Mouse (Mus musculus) cerebellum, adult 11-12 months (tissue): ENCODE results near the gene Vmn1r40.

Source experiments
- DNase-seq: peaks from one replicate; pipeline ENCODE4 v3.0.0; 2022

Vmn1r40 gene

DNA sequence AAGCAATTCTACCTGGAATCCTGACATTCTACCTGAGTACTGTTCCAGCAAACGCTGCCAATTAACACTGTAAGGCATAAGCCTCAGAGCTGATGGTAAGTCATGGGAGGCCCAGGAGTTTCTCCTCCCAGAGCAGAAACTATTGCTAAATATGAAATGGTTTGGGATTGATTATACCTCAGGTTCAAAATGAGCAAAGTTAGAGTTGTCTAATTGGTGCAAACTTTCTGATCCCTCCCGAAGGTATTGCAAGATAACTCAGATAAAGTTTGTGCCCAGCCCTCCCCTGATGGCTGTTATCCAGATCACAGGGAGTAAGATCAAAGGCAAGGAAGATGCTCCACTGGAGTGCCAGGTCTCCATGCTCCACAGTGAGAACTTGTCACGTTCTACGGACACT lies at the start of gene Vmn1r40:
Gene Vmn1r40 (plus strand): TSS at position 301 of the 400 bp plus-strand sequence.
- no peak for DNase-seq

DNA sequence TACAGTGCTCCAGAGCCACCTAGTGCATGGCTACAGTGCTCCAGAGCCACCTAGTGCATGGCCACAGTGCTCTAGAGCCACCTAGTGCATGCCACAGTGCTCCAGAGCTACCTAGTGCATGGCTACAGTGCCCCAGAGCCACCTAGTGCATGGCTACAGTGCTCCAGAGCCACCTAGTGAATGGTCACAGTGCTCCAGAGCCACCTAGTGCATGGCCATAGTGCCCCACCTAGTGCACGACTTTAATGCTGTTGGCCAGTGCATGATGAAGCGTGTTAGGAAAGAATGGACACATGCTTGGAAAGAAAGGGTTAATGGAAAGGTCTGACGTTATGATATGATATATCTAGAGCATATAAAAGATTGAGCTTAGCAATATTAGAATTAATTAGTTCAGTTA lies 49.0 kb upstream of the Vmn1r40 start:
- no peak for DNase-seq

DNA sequence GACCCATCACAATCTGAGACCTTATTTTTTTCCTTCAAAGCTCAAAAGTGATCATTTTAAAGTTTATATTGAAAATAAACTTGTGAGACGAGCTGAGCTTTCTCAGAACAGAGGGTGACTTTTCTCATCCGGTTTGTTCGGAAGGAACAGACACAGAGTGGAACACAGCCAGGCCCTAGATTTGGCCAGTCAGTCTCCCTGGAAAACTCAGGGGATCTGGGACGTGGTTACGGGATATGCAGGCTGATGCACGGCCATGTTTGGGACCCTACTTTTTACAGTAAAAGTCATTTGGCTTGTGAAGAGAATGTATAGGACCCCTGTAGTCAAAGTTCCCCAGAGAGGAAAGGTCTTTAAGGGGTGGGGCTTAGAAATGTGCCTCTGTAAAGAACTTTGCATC lies 48.4 kb upstream of the Vmn1r40 start:
- no peak for DNase-seq

DNA sequence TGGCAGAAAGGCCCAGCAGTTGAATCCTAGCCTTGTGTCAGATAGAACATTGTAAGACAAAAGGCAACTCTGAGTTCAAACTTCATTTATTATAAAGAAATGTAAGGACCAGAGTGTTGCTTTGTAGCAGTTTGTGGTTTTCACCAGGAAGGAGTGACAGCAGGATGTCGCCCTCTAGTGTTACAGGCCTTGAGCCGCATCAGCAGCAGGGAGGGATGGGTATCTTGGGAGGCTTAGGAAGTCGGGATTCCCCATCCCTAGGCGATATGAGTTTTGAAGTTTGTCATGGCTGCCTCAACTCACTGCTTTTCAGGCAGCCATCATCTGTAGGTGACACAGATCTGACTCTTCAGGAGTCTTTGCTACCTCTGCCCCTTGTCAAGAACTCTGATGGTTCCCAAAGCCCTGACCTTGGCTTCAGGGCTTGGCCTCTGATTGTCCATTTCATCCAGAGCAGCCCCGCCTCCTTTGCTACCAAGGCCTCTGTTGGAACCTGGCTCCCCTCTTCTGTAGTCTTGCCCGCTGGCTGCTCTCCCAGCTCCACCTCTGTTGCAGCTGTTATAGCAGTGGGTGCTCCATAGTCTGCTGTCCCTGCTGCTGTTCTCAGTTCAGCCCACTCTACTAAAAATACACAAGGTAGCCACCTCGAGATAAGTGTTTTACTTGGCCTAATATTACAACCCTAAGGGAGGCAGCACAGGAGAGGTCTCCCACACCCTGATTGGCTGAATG lies 47.5 kb upstream of the Vmn1r40 start:
- no peak for DNase-seq

DNA sequence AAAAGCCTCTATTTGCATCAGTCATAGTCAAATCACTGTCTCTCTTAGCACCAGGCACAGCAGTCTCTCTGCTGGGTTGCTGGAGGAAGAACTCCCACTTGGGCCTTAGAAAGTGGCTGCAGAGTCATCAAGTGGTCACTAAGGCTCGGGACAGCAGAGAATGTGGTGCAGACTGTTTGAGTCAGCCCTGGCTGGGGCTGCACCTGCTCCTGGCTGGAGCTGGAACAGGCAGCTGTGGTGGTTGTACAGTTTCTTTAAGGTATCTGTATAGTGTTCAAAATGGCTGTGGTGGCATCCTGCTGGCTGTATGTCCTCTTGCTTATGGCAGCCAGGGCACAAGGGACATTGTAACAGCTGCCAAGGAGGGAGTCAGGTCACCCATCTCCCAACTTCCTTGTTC lies 46.9 kb upstream of the Vmn1r40 start:
- no peak for DNase-seq

DNA sequence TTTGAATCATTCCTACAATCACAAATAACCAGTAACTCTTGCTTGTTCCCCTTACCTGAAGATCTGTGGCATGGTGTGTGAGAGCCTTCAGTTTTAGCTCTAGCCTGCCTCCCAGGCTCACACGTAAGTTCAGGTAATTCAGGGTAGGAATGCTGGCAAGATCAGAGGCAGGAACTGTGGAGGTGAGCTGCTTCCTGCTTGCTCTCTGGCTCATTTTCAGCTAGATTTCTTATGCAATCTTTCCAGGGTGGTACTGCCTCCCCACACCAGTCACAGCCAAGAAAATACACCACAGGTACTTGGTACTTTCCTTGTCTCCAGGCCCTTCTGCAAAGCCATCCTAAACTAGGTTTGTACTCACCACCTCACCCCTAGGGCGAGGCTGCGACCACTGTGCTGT lies 44.8 kb upstream of the Vmn1r40 start:
- DNase-seq: no peak

DNA sequence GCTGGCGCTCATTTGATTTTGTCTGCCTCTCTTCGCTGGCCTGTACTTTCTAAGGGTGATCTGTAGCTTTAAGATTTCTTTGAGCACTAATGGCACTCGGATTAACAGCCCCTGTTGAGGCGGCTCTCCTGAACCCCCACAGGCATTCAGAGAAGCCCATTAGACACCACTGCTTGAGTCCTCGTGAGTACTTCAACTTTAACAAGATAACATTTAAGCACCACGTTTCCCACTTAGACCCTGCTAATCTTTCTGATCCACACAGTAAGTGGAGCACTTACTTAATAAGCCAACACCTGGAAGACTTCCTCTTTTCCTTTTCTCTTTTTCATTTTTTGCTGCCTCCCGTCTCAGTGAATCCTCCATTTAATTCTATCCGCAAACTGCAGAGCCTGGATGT lies 42.2 kb upstream of the Vmn1r40 start:
- DNase-seq: no peak

DNA sequence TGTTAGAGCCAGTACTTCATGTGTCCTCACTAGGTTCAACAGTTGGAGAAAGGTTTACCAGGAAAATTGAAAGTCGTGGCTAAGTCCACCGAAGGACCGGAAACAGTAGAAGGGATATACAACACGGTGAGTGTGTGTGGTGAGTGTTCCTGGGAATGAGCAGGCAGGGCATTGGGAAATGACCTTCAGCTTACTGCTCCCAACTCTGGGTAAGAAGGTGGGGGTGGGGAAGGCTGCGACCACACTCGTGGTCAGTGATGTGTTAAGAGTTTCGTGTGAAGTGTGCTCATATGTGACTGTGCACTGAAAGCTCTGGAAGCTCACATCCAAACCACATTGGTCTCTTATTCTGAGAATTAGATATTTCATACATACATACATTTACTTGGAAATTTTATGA lies 41.7 kb upstream of the Vmn1r40 start:
- DNase-seq: no peak

DNA sequence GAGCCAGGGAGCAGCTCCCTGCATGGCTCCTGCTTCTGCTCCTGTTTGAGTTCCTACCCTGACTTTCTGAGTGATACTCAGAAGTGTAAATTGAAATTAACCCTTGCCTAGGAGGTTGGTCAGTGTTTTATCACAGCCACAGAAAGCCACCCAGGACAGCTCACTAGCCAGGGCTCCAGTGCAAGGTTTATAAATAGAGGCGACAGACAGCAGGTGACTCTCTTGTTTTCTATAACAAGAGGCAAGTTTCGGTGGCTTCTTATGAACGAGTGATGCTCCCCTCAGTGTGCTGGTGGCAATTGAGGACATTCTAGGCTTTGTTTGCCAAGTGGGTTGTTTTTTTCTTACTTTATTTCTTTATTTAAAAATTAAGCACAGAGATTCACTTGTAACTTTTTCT lies 40.4 kb upstream of the Vmn1r40 start:
- no peak for DNase-seq

DNA sequence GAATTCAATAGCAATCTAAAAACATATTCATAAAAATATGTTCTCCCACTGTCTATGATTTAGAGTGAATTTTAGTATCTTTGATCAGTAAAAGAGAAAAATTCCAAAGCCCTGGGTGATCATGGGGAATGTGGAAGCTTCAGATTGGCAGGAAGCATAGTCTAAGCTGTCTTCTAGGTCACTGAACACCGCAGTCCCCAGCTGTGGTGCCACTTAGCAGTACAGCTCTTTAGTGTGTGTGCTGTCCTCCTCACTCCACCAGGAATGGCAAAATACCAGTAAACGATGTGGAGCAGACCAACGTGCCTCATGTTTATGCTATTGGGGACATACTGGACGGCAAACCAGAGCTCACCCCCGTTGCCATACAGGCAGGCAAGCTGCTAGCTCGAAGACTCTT lies 37.8 kb upstream of the Vmn1r40 start:
- no peak for DNase-seq

DNA sequence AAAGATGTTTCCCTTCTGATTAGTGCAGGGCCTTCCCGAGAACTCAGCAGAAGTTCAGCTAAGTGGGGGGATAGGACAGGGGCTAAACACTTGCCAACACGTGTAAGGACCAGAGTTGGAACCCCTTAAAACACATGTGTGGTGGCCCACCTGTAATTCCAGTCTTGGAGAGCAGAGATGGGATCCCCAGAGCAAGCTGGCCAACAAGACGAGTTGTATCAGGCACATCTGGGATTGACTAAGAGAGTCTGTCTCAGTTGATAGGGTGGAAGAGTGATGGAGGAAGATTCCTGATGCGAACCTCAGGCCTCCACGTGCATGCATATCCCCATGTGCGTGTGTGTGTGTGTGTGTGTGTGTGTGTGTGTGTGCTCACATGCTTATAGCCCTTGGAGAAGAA lies 35.9 kb upstream of the Vmn1r40 start:
- no peak for DNase-seq

DNA sequence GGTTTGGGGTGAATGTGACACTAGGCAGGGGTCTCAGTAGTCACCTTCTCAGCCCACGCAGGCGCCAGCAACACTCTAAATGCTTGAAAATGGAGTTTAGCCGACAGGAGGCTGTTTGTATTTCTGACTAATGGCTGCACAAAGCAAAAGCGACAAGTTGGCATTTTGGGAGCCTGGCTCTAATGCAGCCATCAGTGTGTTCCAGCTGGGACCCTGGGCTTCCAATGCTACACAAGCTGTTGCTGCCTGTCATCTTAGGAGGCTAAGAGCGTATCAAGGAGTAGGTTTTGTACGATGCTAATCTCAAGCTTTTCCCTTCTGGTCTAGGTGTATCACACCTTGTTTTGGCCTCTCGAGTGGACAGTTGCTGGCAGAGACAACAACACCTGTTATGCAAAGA lies 34.7 kb upstream of the Vmn1r40 start:
- peak; percentile 41 for DNase-seq

DNA sequence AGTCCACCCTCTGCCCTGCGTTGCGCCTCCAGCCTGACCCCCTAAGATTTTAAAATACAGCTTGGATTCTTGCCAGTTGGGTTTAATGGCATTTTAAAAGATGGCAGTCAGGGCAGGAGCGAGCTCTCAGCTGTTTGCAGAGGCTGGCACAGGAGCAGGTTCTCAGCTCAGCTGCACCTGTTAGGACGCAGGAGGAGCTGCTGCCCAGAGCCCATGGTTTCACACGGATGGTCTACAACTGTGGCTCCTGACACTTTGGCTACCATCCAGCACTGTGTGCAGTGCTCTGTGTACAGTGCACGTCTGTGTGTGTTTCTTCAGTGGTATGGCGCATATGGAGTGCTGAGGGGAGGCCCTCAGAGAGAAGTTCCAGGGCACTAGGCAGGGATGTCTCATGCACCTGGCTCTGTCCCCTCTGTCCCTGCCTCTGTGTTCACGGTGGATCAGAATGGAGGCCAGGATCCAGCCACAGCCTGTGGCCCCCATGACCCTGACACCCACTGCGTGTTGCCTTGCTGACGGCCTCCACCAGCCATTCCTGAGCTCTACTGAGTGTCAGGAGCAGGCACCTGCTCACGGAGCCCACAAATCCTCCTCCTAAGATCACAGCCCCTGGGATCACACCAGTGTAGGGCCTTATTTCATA lies 34.1 kb upstream of the Vmn1r40 start:
- peak; percentile 32 for DNase-seq

DNA sequence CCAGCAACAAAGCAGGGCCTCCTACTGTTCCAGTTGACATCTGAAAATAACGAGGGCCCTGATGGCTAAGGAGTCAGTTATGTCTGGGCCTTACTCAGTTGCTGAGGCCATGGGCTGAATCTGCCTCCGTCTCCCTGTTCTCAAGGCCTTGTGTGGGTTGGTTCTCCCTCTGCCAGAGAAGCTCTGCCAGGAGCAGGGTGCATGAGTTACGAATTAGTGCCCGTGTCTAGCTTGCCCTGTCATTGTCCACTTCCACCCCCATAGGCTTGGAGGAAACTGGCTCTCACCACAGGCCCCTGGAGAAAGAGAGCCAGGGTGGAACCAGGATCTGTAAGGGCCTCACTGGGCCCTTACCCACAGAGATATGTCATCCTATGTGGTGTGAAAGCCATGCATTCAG lies 28.8 kb upstream of the Vmn1r40 start:
- DNase-seq: no peak

DNA sequence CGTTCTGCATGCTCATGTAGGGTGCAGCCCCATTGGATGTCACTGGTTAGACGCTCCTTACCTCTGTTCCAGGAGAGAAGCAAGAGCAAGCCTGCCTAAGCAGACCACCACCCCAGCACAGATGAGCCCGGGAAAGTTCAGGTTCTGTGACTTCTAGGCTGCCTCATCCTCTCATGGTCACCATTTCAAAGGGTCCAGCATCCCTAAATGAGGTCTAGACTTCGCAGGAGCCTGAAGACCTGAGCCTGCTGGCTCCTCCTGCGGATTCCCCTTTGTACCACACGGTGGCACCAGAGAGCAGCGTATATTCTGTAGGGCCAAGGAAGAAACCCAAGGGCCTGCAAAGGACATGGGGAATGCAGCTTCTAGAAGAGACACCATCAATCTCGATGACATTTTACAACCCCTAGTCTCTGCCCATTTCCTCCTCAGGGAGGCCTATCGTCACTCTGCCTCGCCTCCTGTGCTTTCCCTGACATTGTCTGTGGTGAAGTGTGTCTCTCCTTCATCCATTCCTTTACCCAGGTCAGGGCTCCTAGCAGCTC lies 28.0 kb upstream of the Vmn1r40 start:
- DNase-seq: peak; percentile 59

DNA sequence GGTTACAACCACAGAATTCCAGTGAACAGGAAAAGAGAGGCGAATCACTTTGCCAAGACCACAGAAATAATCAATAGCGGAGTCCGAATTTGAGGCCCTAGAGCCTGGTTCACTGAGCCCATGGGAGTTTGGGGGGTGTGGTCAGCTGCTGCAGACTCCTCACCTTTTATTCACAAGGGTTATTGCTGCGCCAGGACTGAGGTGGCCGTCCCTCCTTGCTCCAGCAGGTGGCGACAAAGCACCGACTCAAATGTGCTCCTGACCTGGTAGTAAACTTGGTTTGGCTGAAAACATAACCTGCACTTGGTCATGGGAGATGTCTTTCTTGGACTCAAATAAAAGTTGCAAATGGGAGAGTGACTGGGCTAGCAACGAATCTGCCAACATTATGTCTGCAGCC lies 27.2 kb upstream of the Vmn1r40 start:
- peak; percentile 69 for DNase-seq

DNA sequence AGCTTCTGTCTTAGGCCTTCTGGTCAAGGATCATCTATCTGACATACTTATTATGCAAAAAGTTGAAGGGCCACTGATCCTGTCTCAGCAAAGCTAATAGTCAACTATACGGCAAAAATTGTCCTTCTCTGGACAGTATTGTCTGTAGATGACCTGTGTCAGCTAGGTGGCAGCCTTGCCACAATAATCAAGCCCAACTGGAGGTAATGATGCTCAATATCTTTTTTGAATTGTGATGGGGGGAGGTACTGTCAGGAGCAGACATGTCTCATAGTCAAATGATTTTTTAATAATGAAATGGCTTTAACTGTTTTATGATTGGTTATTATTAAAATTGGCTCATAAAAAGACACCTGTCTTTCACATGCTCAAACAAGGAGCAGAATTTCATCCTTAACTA lies 23.1 kb upstream of the Vmn1r40 start:
- no peak for DNase-seq

DNA sequence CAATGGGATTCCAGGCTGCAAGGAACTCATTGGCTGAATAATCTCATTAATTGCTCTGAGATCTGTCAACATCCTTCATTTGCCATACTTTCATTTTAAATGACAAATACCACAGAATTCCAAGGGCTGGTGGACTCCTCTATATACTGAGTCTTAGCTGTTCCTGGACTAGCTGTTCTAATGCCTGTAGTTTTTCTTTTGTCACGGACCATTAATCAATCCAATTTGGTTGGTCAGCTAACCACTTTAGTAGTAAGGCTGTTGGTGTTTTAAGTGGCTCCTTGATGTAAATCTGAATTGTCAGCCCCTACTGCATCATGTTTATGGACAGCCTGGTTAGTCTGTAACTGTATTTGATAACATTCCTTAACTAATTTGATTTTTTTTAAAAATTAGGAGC lies 20.2 kb upstream of the Vmn1r40 start:
- DNase-seq: no peak

DNA sequence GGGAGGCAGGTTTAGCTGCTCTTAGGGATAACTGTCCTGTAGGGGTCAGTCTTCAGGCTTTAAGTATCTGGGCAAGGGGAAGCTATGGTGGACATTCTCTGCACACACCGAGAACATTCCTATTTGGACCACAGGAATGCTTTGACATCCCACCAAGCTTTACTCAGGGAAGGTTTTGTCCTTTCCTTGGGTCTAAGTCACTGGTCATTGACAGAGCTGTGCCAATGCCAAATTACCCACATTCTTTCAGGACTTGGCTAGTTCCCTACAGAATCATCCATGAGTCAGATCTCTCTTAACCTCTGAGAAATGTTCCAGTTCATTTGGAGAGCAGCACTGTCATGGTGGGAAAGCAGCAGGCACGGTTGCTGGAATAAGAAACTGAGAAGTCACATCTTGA lies 716 bp upstream of the Vmn1r40 start:
- no peak for DNase-seq

DNA sequence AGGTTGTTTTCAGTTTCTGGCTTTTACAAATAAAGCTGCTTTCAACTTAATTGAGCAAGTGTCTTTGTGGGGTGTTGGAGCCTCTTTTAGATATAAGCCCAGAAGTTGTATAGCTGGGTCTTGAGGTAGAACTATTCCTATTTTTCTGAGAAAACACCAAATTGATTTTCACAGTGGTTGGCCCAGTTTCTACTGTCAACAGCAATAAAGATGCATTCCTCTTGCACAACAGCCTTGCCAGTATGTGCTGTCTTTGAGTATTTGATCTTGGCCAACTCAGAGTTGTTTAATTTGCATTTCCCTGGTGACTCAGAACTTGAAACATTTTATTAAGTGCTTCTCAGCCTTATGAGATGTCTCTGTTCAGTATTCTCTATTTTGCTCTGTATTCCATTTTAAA lies 10.7 kb downstream of the Vmn1r40 start:
- DNase-seq: no peak

DNA sequence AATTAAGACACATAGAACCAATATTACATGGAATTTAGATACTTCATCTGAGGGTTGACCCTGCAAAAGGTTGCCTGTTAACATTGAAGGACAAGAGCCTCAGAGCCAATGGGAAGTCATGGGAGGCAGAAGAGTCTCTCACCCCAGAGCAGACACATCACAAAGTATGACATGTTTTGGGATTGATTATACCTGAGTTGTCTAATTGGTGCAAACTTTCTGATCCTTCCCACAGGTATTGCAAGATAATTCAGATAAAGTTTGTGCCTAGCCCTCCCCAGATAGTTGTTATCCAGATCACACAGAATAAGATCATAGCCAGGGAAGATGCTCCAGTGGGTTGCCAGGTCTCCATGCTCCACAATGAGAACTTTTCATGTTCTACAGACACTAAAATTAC lies 33.1 kb downstream of the Vmn1r40 start, which contains the start of gene Vmn1r41:
Gene Vmn1r41 (plus strand): TSS at position 301 of the 400 bp plus-strand sequence.
- DNase-seq: no peak

DNA sequence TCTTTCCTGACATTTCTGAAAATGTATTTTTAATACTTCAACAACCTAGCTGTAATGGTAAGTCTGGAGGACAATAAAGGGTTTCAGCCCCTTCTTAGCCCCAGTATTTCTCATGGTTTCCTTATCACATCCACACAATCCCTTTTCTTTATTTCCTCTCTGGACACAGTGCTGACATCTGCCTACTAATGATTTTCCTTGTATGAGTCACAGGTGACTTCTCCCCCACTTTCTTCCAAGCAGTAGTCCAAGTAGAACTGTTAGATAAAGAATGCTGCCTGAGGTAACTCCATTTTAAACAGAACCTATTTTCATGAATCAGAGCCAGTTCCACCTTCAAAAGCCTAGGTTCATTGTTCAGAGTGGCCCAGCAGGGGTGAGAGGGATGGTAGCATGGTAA lies 35.5 kb downstream of the Vmn1r40 start:
- DNase-seq: no peak
